Mouse (Mus musculus): ENCODE measurements around the gene Ppp1r9a. TPM values are rescaled to one million over a fixed set of nuclear protein-coding genes. Genes with fewer than 3 reads are reported as not detected.

The Ppp1r9a gene
- total RNA-seq, 1 experiment from 2014 or later: 43.4 TPM

- ATAC-seq (replicated peaks in 1 of 2; ENCODE audit: insufficient read depth in 1 of 2, low FRiP score in 2 of 2, low TSS enrichment in 1 of 2, low read depth in 1 of 2, poor library complexity in 2 of 2, severe bottlenecking in 2 of 2): peak in 1 of 2 experiments; percentile 13; a peak in 1 of 4 replicates
Observed at GRCm38 (mm10) chr6:5155313-5155927, 252.7 kb downstream of the Ppp1r9a start.

- peak; percentile 55 to 61 for ATAC-seq (replicated peaks in 1 of 2; ENCODE audit: insufficient read depth in 1 of 2, low FRiP score in 2 of 2, low TSS enrichment in 1 of 2, low read depth in 1 of 2, poor library complexity in 2 of 2, severe bottlenecking in 2 of 2)
Observed at GRCm38 (mm10) chr6:5156541-5157425, 254.1 kb downstream of the Ppp1r9a start.

- ATAC-seq (replicated peaks in 1 of 2; ENCODE audit: insufficient read depth in 1 of 2, low FRiP score in 2 of 2, low TSS enrichment in 1 of 2, low read depth in 1 of 2, poor library complexity in 2 of 2, severe bottlenecking in 2 of 2): no peak
Observed at GRCm38 (mm10) chr6:5159385-5159791, 256.7 kb downstream of the Ppp1r9a start.

- ATAC-seq (replicated peaks in 1 of 2; ENCODE audit: insufficient read depth in 1 of 2, low FRiP score in 2 of 2, low TSS enrichment in 1 of 2, low read depth in 1 of 2, poor library complexity in 2 of 2, severe bottlenecking in 2 of 2): no peak
Observed at GRCm38 (mm10) chr6:5162052-5162451, 259.3 kb downstream of the Ppp1r9a start.

- ATAC-seq (replicated peaks in 1 of 2; ENCODE audit: insufficient read depth in 1 of 2, low FRiP score in 2 of 2, low TSS enrichment in 1 of 2, low read depth in 1 of 2, poor library complexity in 2 of 2, severe bottlenecking in 2 of 2): no peak
Observed at GRCm38 (mm10) chr6:5163507-5164144, 260.9 kb downstream of the Ppp1r9a start.

- ATAC-seq (replicated peaks in 1 of 2; ENCODE audit: insufficient read depth in 1 of 2, low FRiP score in 2 of 2, low TSS enrichment in 1 of 2, low read depth in 1 of 2, poor library complexity in 2 of 2, severe bottlenecking in 2 of 2): peak in 1 of 2 experiments; percentile 22; a peak in 1 of 4 replicates
Observed at GRCm38 (mm10) chr6:5164855-5165254, 262.1 kb downstream of the Ppp1r9a start.

DNA sequence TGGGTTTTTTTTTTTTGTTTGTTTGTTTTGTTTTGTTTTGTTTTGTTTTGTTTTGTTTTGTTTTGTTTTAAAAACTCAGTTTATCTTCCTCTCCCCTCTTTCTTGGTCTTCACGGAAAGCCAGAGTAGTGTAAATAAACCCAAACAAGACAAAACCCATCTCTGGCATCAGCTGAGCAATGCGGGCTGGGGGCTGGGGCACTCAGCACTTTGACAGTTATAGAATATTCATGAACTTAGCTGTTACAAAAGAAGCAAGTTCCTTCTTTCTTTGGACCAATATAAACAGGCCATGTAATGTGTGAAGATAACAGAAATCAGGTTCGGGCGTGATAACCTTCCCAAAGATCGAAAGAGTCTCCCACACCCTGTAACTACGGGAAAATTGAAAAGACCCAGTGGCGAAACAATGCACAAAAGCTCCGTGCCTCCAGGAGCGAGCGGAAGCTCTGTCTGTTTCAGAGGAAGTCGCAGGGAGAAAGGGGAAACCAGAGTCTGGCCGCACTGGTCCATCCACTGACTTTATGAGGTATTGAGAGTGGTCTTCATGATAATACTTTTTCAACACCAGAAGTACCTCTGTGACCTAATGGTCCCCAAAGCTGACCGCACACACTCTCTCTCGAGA, 264.4 kb downstream of the Ppp1r9a start:
- peak; percentile 71 to 80; a peak in 3 of 4 replicates for ATAC-seq (replicated peaks in 1 of 2; ENCODE audit: insufficient read depth in 1 of 2, low FRiP score in 2 of 2, low TSS enrichment in 1 of 2, low read depth in 1 of 2, poor library complexity in 2 of 2, severe bottlenecking in 2 of 2)

GRCm38 (mm10) chr6:5168158-5168557, 265.4 kb downstream of the Ppp1r9a start:
- no peak for ATAC-seq (replicated peaks in 1 of 2; ENCODE audit: insufficient read depth in 1 of 2, low FRiP score in 2 of 2, low TSS enrichment in 1 of 2, low read depth in 1 of 2, poor library complexity in 2 of 2, severe bottlenecking in 2 of 2)

- ATAC-seq (replicated peaks in 1 of 2; ENCODE audit: insufficient read depth in 1 of 2, low FRiP score in 2 of 2, low TSS enrichment in 1 of 2, low read depth in 1 of 2, poor library complexity in 2 of 2, severe bottlenecking in 2 of 2): no peak
Observed at GRCm38 (mm10) chr6:5171418-5171817, 268.7 kb downstream of the Ppp1r9a start.

- no peak for ATAC-seq (replicated peaks in 1 of 2; ENCODE audit: insufficient read depth in 1 of 2, low FRiP score in 2 of 2, low TSS enrichment in 1 of 2, low read depth in 1 of 2, poor library complexity in 2 of 2, severe bottlenecking in 2 of 2)
Observed at GRCm38 (mm10) chr6:5172571-5172970, 269.9 kb downstream of the Ppp1r9a start.

DNA sequence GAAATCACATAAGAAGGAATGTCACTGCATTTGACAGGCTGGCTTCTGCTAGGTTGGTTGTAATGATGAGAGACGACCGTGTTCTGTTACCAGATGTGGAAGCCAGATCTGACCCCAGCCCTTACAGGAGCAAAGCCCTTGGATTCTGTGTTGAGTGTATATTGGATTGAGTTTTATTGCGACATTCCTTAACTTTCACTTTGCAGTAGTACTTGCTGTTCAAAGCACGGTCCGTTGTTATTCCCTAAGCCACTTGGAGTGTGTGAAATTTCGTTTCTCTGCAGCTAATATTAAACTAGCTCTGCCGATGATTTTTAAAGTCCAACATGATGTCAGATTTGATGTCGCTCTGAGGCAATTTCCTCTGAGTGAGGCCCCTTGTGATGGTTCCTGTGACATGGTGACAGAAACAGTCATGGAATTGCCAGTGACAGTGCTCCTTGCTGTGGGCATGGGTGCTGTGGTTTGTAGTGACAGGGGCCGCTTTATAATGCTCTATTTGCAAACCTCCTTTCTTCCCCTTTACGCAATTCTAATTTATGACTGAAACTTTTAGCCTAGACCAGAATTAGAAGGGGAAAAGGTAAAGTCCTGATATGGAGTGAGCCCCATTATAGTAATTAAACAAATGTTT, 271.6 kb downstream of the Ppp1r9a start:
- peak; percentile 80 to 84 for ATAC-seq (replicated peaks in 1 of 2; ENCODE audit: insufficient read depth in 1 of 2, low FRiP score in 2 of 2, low TSS enrichment in 1 of 2, low read depth in 1 of 2, poor library complexity in 2 of 2, severe bottlenecking in 2 of 2)

DNA sequence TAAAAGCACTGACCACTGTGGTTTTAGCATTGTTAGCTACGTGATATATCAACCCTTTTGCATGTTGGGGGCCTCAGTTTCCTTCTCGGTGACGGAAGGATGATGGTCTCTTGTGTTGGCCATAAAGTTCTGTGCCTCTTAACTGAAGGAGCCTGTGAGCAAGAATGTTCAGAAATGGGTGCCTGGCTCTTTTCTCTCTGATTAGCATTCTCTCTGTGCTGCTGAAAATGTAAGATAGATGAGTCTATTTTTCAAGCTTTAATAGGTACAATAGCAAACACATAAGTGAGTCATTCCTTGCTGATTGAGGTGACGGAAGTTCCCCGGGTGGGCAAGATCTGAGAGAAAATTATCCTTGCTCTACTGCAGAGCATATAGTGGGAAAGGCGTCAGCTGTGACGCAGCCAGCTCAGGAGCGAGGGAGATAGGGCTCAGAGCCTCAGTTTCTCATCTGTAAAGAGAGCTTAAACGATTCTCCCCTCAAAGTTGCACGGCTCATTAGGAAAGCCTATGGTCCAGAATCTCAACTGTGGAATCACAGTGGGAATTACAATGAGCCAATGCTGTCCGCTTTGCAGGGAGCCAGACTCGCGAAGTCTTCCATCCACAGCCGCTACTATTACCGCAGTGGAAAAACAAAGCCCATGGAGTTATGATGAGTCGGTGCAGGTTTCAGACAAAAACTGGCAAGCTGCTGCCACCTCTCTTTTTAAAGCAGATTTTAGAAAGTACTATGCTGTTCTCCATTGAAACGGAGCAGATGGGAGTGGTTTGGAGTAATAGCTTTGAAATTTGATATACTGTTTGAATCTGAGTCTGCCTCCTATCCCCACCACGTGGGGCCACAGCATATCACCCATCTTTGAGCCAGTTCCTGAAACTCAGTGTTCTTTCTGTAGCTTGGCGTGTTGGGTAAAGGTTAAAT, 275.5 kb downstream of the Ppp1r9a start:
- ATAC-seq (replicated peaks in 1 of 2; ENCODE audit: insufficient read depth in 1 of 2, low FRiP score in 2 of 2, low TSS enrichment in 1 of 2, low read depth in 1 of 2, poor library complexity in 2 of 2, severe bottlenecking in 2 of 2): no peak

- no peak for ATAC-seq (replicated peaks in 1 of 2; ENCODE audit: insufficient read depth in 1 of 2, low FRiP score in 2 of 2, low TSS enrichment in 1 of 2, low read depth in 1 of 2, poor library complexity in 2 of 2, severe bottlenecking in 2 of 2)
Observed at GRCm38 (mm10) chr6:5179189-5179588, 276.5 kb downstream of the Ppp1r9a start.

GRCm38 (mm10) chr6:5180645-5181044, 277.9 kb downstream of the Ppp1r9a start:
- ATAC-seq (replicated peaks in 1 of 2; ENCODE audit: insufficient read depth in 1 of 2, low FRiP score in 2 of 2, low TSS enrichment in 1 of 2, low read depth in 1 of 2, poor library complexity in 2 of 2, severe bottlenecking in 2 of 2): no peak

DNA sequence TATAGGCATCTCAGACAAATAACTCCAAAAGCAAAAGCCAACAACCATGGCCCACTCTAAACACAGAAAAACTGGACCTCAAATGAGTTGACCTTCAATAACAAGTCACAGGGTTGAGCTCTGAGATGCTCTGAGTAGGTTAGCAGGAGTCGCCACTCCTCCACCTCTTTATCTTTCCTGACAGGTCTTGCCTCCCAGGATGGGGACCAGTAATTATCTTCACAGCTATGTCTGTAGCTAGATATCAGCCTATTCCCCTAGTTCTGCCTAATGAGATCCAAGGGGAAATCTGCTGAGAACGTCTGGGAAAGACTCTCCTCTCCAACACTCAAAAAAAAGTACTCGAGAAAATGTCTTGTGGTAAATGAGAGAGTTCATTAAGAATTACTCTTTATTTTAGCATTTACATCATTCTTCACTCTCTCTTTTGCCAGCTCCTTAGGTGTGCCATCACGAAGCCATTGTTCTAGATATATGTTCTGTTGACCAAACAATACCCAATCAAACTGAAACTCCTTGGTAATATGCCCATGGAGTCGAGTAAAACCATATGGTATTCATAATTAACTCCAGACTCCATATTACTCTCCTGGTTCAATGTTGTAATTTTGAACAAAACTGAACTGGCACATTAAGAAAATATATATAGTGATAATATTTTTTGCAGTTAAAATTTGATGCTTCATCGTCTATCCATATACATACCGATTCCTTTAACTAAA, 283.7 kb downstream of the Ppp1r9a start:
- no peak for ATAC-seq (replicated peaks in 1 of 2; ENCODE audit: insufficient read depth in 1 of 2, low FRiP score in 2 of 2, low TSS enrichment in 1 of 2, low read depth in 1 of 2, poor library complexity in 2 of 2, severe bottlenecking in 2 of 2)

GRCm38 (mm10) chr6:5187586-5187985, 284.9 kb downstream of the Ppp1r9a start:
- no peak for ATAC-seq (replicated peaks in 1 of 2; ENCODE audit: insufficient read depth in 1 of 2, low FRiP score in 2 of 2, low TSS enrichment in 1 of 2, low read depth in 1 of 2, poor library complexity in 2 of 2, severe bottlenecking in 2 of 2)

Measured in hematopoietic stem cell, adult 5-6 weeks (primary cell).